In genomic region chr3:30105194-30105823, GRCm38 (mm10) we compare ENCODE assay signal across 8 mouse cellular contexts.
A peak's percentile ranks its signal among the peaks of the same experiment; 100 is the strongest.
DNase-seq lines count a peak whose midpoint lies in the region; ATAC-seq and TF ChIP-seq lines count a peak whose summit lies in the region.

No protein-coding gene starts in this region.

- no peak overlapping the region for H3K9ac ChIP-seq in embryonic facial prominence, embryonic 15.5 days
- H3K9ac ChIP-seq in liver, embryonic 13.5 days: no peak overlapping the region

- DNase-seq in Muller cell, postnatal 12 days (ENCODE audit: inconsistent ontology term): peak; percentile 42
- no peak for DNase-seq in liver, embryonic 13.5 days
- no peak for DNase-seq in cerebellum, adult 2 months
- DNase-seq in cerebellum, adult 8-10 months: no peak
- no peak for DNase-seq in left cerebral cortex, adult 8-10 months (ENCODE audit: low spot score in 2 of 2)
- DNase-seq in spleen, postnatal 14 days (ENCODE audit: low spot score in 2 of 2): no peak

- peak overlapping the region; percentile 23 for H3K4me2 ChIP-seq in embryonic facial prominence, embryonic 15.5 days (replicated peaks)
- H3K4me2 ChIP-seq in liver, embryonic 13.5 days: peak overlapping the region; percentile 32

- no peak for TF ChIP-seq CTCF in cerebellum, adult 2 months (IDR thresholded peaks at IDR 0.05; ENCODE audit: borderline replicate concordance, insufficient read depth, low read depth, low read length)

- no peaks in the 10 kb centered on the region for H3K9me3 ChIP-seq in embryonic facial prominence, embryonic 15.5 days (replicated peaks)
- H3K9me3 ChIP-seq in liver, embryonic 13.5 days (replicated peaks): no peaks in the 10 kb centered on the region

- no peaks in the 10 kb centered on the region for H3K4me1 ChIP-seq in embryonic facial prominence, embryonic 15.5 days
- no peaks in the 10 kb centered on the region for H3K4me1 ChIP-seq in liver, embryonic 13.5 days (replicated peaks)
- H3K4me1 ChIP-seq in cerebellum, adult 2 months (ENCODE audit: control insufficient read depth, insufficient read depth, low read length): no peaks in the 10 kb centered on the region

- 19% methylated on average over 15 of the region's 15 CpGs for WGBS in embryonic facial prominence, embryonic 15.5 days
- WGBS in liver, embryonic 13.5 days (ENCODE audit: insufficient replicate concordance): 9% methylated on average over 15 of the region's 15 CpGs
- WGBS in cerebellum, adult 2 months: 47% methylated on average over 15 of the region's 15 CpGs

- ATAC-seq in embryonic facial prominence, embryonic 15.5 days (ENCODE audit: insufficient number of reproducible peaks, low FRiP score, low TSS enrichment, low read depth): no peak
- peak; percentile 81 to 82 for ATAC-seq in hematopoietic stem cell, adult 5-6 weeks (replicated peaks in 1 of 2; ENCODE audit: insufficient read depth in 1 of 2, low FRiP score in 2 of 2, low TSS enrichment in 1 of 2, low read depth in 1 of 2, poor library complexity in 2 of 2, severe bottlenecking in 2 of 2)
- ATAC-seq in liver, embryonic 13.5 days (ENCODE audit: low read depth): no peak

- no peak overlapping the region for H3K4me3 ChIP-seq in embryonic facial prominence, embryonic 15.5 days (replicated peaks)
- no peak overlapping the region for H3K4me3 ChIP-seq in liver, embryonic 13.5 days (replicated peaks)
- no peak overlapping the region for H3K4me3 ChIP-seq in cerebellum, adult 2 months (replicated peaks; ENCODE audit: insufficient read depth, low read depth, low read length)

- no peak for TF ChIP-seq POLR2A in cerebellum, adult 2 months (IDR thresholded peaks at IDR 0.05; ENCODE audit: borderline replicate concordance, insufficient read depth, low read length)

- no peak overlapping the region for H3K27ac ChIP-seq in embryonic facial prominence, embryonic 15.5 days (replicated peaks)
- no peak overlapping the region for H3K27ac ChIP-seq in liver, embryonic 13.5 days
- no peak overlapping the region for H3K27ac ChIP-seq in cerebellum, adult 2 months (ENCODE audit: insufficient read depth, low read length)

- H3K36me3 ChIP-seq in embryonic facial prominence, embryonic 15.5 days: no peaks in the 10 kb centered on the region
- no peaks in the 10 kb centered on the region for H3K36me3 ChIP-seq in liver, embryonic 13.5 days

- H3K27me3 ChIP-seq in embryonic facial prominence, embryonic 15.5 days: 0 out of 2 replicates have a peak, but pooled peaks cover 3% of the 10 kb centered on the region
- H3K27me3 ChIP-seq in liver, embryonic 13.5 days: no peaks in the 10 kb centered on the region
- H3K27me3 ChIP-seq in cerebellum, adult 2 months (ENCODE audit: control insufficient read depth, insufficient read depth, low read length): no peaks in the 10 kb centered on the region

Comparison
In these comparisons a context has a peak if more than half of its experiments do, and no peak if none do; other contexts are left out.
1. ATAC-seq: peak in hematopoietic stem cell, adult 5-6 weeks (2 of 2); none in embryonic facial prominence, embryonic 15.5 days (single experiment) and liver, embryonic 13.5 days (single experiment).